9 mouse cellular contexts compared by ENCODE assay signal in genomic region chr6:100109979-100110378, GRCm38 (mm10).
A peak's percentile ranks its signal among the peaks of the same experiment; 100 is the strongest.
DNase-seq lines count a peak whose midpoint lies in the region; ATAC-seq and TF ChIP-seq lines count a peak whose summit lies in the region.
"Had no signal": no experiment of that assay in that cellular context is flagged by ENCODE, and none has a peak within 500 bp of the region (broad histone marks: within the 10 kb centered on the region; RNA-seq: fewer than 3 reads in every experiment).

No protein-coding gene starts in this region.

- ATAC-seq in midbrain, embryonic 15.5 days (replicated peaks), result no peak
- ATAC-seq in hindbrain, embryonic 13.5 days (ENCODE audit: low FRiP score), result no peak

- no peaks in the 10 kb centered on the region for H3K27me3 ChIP-seq in kidney, adult 2 months (replicated peaks; ENCODE audit: control insufficient read depth, insufficient read depth, low read length)
- H3K27me3 ChIP-seq in midbrain, embryonic 15.5 days (replicated peaks), result no peaks in the 10 kb centered on the region
- peaks cover 17% of the 10 kb centered on the region for H3K27me3 ChIP-seq in hindbrain, embryonic 13.5 days
- H3K27me3 ChIP-seq in thymus, adult 2 months (ENCODE audit: control insufficient read depth, insufficient read depth, low read length), result no peaks in the 10 kb centered on the region
- H3K27me3 ChIP-seq: CH12.LX had no signal

- H3K9ac ChIP-seq in midbrain, embryonic 15.5 days, result no peak overlapping the region
- no peak overlapping the region for H3K9ac ChIP-seq in hindbrain, embryonic 13.5 days

- WGBS in kidney, adult 2 months, result 48% methylated on average over 7 of the region's 7 CpGs
- WGBS in midbrain, embryonic 15.5 days, result 68% methylated on average over 7 of the region's 7 CpGs
- WGBS in hindbrain, embryonic 13.5 days, result 84% methylated on average over 7 of the region's 7 CpGs
- WGBS in thymus, adult 2 months, result 28% methylated on average over 7 of the region's 7 CpGs

- H3K4me1 ChIP-seq in bone marrow macrophage, adult 2 months (ENCODE audit: control insufficient read depth, insufficient read depth, low read length), result peaks cover 12% of the 10 kb centered on the region
- peaks cover 4% of the 10 kb centered on the region for H3K4me1 ChIP-seq in kidney, adult 2 months (ENCODE audit: control insufficient read depth, insufficient read depth, low read length)
- H3K4me1 ChIP-seq in midbrain, embryonic 15.5 days, result no peaks in the 10 kb centered on the region
- peaks cover 13% of the 10 kb centered on the region; the same call in 1 of the 2 replicates for H3K4me1 ChIP-seq in hindbrain, embryonic 13.5 days (replicated peaks)
- no peaks in the 10 kb centered on the region; the same call in 1 of the 2 replicates for H3K4me1 ChIP-seq in thymus, adult 2 months (replicated peaks; ENCODE audit: control insufficient read depth, insufficient read depth, low read length)

- peak; percentile 16 for DNase-seq in gastrocnemius, adult 18-20 months (ENCODE audit: low spot score)
- no peak for DNase-seq in gastrocnemius, adult 8-10 months (ENCODE audit: low spot score in 2 of 2)
- DNase-seq in kidney, adult 2 months, result peak; percentile 55
- DNase-seq in lung, postnatal 4 days, result peak; percentile 68 to 72
- DNase-seq in thymus, adult 2 months, result no peak

- TF ChIP-seq CTCF in bone marrow macrophage, adult 2 months (IDR thresholded peaks at IDR 0.05; ENCODE audit: low read depth, low read length), result no peak
- TF ChIP-seq CTCF in kidney, adult 2 months (conservative IDR thresholded peaks at IDR 0.05; ENCODE audit: insufficient read depth, insufficient read length, low read depth, low read length), result no peak
- no peak for TF ChIP-seq CTCF in thymus, adult 2 months (IDR thresholded peaks at IDR 0.05; ENCODE audit: borderline replicate concordance, control insufficient read depth, extremely low read depth, insufficient read depth, low read length, poor library complexity)

- no peak for TF ChIP-seq POLR2A in bone marrow macrophage, adult 2 months (IDR thresholded peaks at IDR 0.05; ENCODE audit: borderline replicate concordance, low read depth, low read length)
- TF ChIP-seq POLR2A in kidney, adult 2 months (IDR thresholded peaks at IDR 0.05; ENCODE audit: low read depth, low read length), result no peak
- TF ChIP-seq POLR2A in thymus, adult 2 months (IDR thresholded peaks at IDR 0.05; ENCODE audit: control insufficient read depth, extremely low read depth, insufficient read depth, low read length, poor library complexity), result no peak

- no peaks in the 10 kb centered on the region for H3K9me3 ChIP-seq in midbrain, embryonic 15.5 days
- H3K9me3 ChIP-seq in hindbrain, embryonic 13.5 days, result no peaks in the 10 kb centered on the region

- H3K36me3 ChIP-seq in kidney, adult 2 months (ENCODE audit: control insufficient read depth, insufficient read depth, low read length), result no peaks in the 10 kb centered on the region
- H3K36me3 ChIP-seq in midbrain, embryonic 15.5 days (replicated peaks), result no peaks in the 10 kb centered on the region
- H3K36me3 ChIP-seq in hindbrain, embryonic 13.5 days, result no peaks in the 10 kb centered on the region
- no peaks in the 10 kb centered on the region for H3K36me3 ChIP-seq in thymus, adult 2 months (ENCODE audit: control insufficient read depth, insufficient read depth, low read length)

- no peak overlapping the region for H3K4me3 ChIP-seq in bone marrow macrophage, adult 2 months (ENCODE audit: insufficient read depth, low read length)
- H3K4me3 ChIP-seq in kidney, adult 2 months (ENCODE audit: insufficient read depth, low read depth, low read length), result no peak overlapping the region
- no peak overlapping the region for H3K4me3 ChIP-seq in midbrain, embryonic 15.5 days
- no peak overlapping the region for H3K4me3 ChIP-seq in hindbrain, embryonic 13.5 days
- H3K4me3 ChIP-seq in thymus, adult 2 months (ENCODE audit: control insufficient read depth, insufficient read depth, low read length), result no peak overlapping the region

- peak overlapping the region; percentile 30; the same call in 1 of the 2 replicates for H3K27ac ChIP-seq in bone marrow macrophage, adult 2 months (ENCODE audit: insufficient read depth, low read depth, low read length)
- H3K27ac ChIP-seq in kidney, adult 2 months (ENCODE audit: insufficient read depth, low read depth, low read length), result no peak overlapping the region
- no peak overlapping the region for H3K27ac ChIP-seq in midbrain, embryonic 15.5 days
- no peak overlapping the region for H3K27ac ChIP-seq in hindbrain, embryonic 13.5 days
- no peak overlapping the region for H3K27ac ChIP-seq in thymus, adult 2 months (ENCODE audit: control insufficient read depth, insufficient read depth, low read length)

- H3K4me2 ChIP-seq in midbrain, embryonic 15.5 days, result no peak overlapping the region
- H3K4me2 ChIP-seq in hindbrain, embryonic 13.5 days, result no peak overlapping the region

Comparison
In these comparisons a context has a peak if more than half of its experiments do, and no peak if none do; other contexts are left out.
1. DNase-seq: peak in gastrocnemius, adult 18-20 months (single experiment), kidney, adult 2 months (single experiment) and lung, postnatal 4 days (2 of 2); none in gastrocnemius, adult 8-10 months (0 of 2) and thymus, adult 2 months (single experiment).